Mouse (Mus musculus) spleen, adult 2 months (tissue): ENCODE measurements around the gene Nck2. TPM values are rescaled to one million over a fixed set of nuclear protein-coding genes. Genes with fewer than 3 reads are reported as not detected.

Experiments used
- DNase-seq, 2 experiments: peaks; one replicate each; pipeline versions ENCODE4 v3.0.0 to v3.0.0-alpha.2; 2012 to 2021; ENCODE audit warnings: low spot score in 2 of 2, low read depth in 1 of 2
- H3K27ac ChIP-seq: fragments of 200-500 bp; 2 replicates; pipeline ENCODE4 v1.5.1; 2012; ENCODE audit warnings: low read length, inconsistent platforms; ENCODE audit not compliant: insufficient read depth
- H3K27me3 ChIP-seq: fragments of 200-500 bp; 2 replicates; pipeline ENCODE4 v1.6.1; 2012; ENCODE audit warnings: mild to moderate bottlenecking, moderate library complexity, low read length, inconsistent platforms; ENCODE audit not compliant: control insufficient read depth, insufficient read depth
- H3K36me3 ChIP-seq: fragments of 200-500 bp; 2 replicates; pipeline ENCODE4 v1.6.1; 2012; ENCODE audit warnings: mild to moderate bottlenecking, low read length, inconsistent platforms; ENCODE audit not compliant: control insufficient read depth, insufficient read depth
- H3K4me1 ChIP-seq: fragments of 200-500 bp; 2 replicates; pipeline ENCODE4 v1.6.1; 2011; ENCODE audit warnings: inconsistent platforms; ENCODE audit not compliant: control insufficient read depth, insufficient read depth, insufficient read length
- H3K4me3 ChIP-seq: fragments of 200-500 bp; 2 replicates; pipeline ENCODE4 v1.5.1; 2011; ENCODE audit warnings: mild to moderate bottlenecking, inconsistent platforms; ENCODE audit not compliant: insufficient read depth, insufficient read length; ENCODE audit errors: extremely low read depth
- CTCF ChIP-seq: fragments of 200-500 bp; IDR thresholded peaks from 2 replicates; pipeline ENCODE4 v1.5.1; 2011; ENCODE audit warnings: mild to moderate bottlenecking, inconsistent platforms; ENCODE audit not compliant: insufficient read depth, insufficient read length, insufficient replicate concordance; ENCODE audit errors: extremely low read depth
- POLR2A ChIP-seq: fragments of 200-500 bp; IDR thresholded peaks from 2 replicates; pipeline ENCODE4 v1.6.1; 2011; ENCODE audit warnings: low read depth, low read length, inconsistent platforms
- WGBS: fragments of 180-500 bp; shearing (Covaris S2); methylation state at CpG from one replicate; pipeline ENCODE4 v1.1.7; 2018; 5-methylcytosine and 5-hydroxymethylcytosine counted together
- polyA plus RNA-seq: library from polyadenylated mRNA; depleted of rRNA; stranded (reverse); fragments of >200 nt; gene quantifications from 2 replicates; pipeline ENCODE4 v1.2.3, GENCODE M21; 2012; rRNA removed

Nck2 gene
- polyA plus RNA-seq, 1 experiment, result 15.9 TPM

GRCm38 (mm10) chr1:43589910-43590309, 145.5 kb downstream of the Nck2 start:
- Histone ChIP-seq H3K27ac (no peak overlapping the region), H3K4me1 (peaks cover 3% of the 10 kb centered on the region), H3K4me3 (no peak overlapping the region), H3K27me3 (no peaks in the 10 kb centered on the region), H3K36me3 (no peaks in the 10 kb centered on the region)
- 79% methylated on average over 2 of the region's 2 CpGs for WGBS
- TF ChIP-seq CTCF (no peak), POLR2A (no peak)
- DNase-seq, result no peak

GRCm38 (mm10) chr1:43590727-43591126, 146.3 kb downstream of the Nck2 start:
- 82% methylated on average over 1 of the region's 1 CpGs for WGBS
- H3K27ac ChIP-seq, result no peak overlapping the region
- no peak for DNase-seq

GRCm38 (mm10) chr1:43593069-43593468, 148.7 kb downstream of the Nck2 start:
- no peaks in the 10 kb centered on the region for H3K36me3 ChIP-seq

More at GRCm38 (mm10) chr1:43590727-43591126, 146.3 kb downstream of the Nck2 start:
- Histone ChIP-seq H3K27me3 (no peaks in the 10 kb centered on the region), H3K36me3 (no peaks in the 10 kb centered on the region), H3K4me3 (no peak overlapping the region), H3K4me1 (peaks cover 3% of the 10 kb centered on the region)
- TF ChIP-seq CTCF, result no peak
- no peak for TF ChIP-seq POLR2A

GRCm38 (mm10) chr1:43594738-43595137, 150.4 kb downstream of the Nck2 start:
- no peaks in the 10 kb centered on the region for H3K27me3 ChIP-seq
- H3K4me3 ChIP-seq, result no peak overlapping the region
- no peak for DNase-seq
- H3K4me1 ChIP-seq, result peaks cover 3% of the 10 kb centered on the region
- no peaks in the 10 kb centered on the region for H3K36me3 ChIP-seq
- whole genome bisulfite sequencing, result 76% methylated on average over 4 of the region's 4 CpGs
- no peak for TF ChIP-seq POLR2A
- TF ChIP-seq CTCF, result no peak
- no peak overlapping the region for H3K27ac ChIP-seq

More at GRCm38 (mm10) chr1:43593069-43593468, 148.7 kb downstream of the Nck2 start:
- WGBS, result 47% methylated on average over 3 of the region's 3 CpGs
- DNase-seq, result peak; percentile 5
- H3K4me3 ChIP-seq, result no peak overlapping the region
- H3K27me3 ChIP-seq, result no peaks in the 10 kb centered on the region
- no peak for TF ChIP-seq POLR2A
- no peak for TF ChIP-seq CTCF
- peaks cover 3% of the 10 kb centered on the region for H3K4me1 ChIP-seq
- H3K27ac ChIP-seq, result no peak overlapping the region

GRCm38 (mm10) chr1:43597731-43598130, 153.4 kb downstream of the Nck2 start:
- no peak overlapping the region for H3K27ac ChIP-seq
- no peak for TF ChIP-seq CTCF
- no peak for TF ChIP-seq POLR2A
- H3K27me3 ChIP-seq, result no peaks in the 10 kb centered on the region

GRCm38 (mm10) chr1:43599483-43599882, 155.1 kb downstream of the Nck2 start:
- Histone ChIP-seq H3K27me3 (no peaks in the 10 kb centered on the region), H3K4me3 (no peak overlapping the region), H3K36me3 (no peaks in the 10 kb centered on the region), H3K4me1 (no peaks in the 10 kb centered on the region), H3K27ac (no peak overlapping the region)
- TF ChIP-seq CTCF, result no peak
- no peak for TF ChIP-seq POLR2A
- DNase-seq, result no peak

More at GRCm38 (mm10) chr1:43597731-43598130, 153.4 kb downstream of the Nck2 start:
- Histone ChIP-seq H3K4me1 (no peaks in the 10 kb centered on the region; the same call in 1 of the 2 replicates), H3K4me3 (no peak overlapping the region), H3K36me3 (no peaks in the 10 kb centered on the region)
- DNase-seq, result no peak

GRCm38 (mm10) chr1:43601054-43601453, 156.7 kb downstream of the Nck2 start:
- TF ChIP-seq CTCF, result no peak
- TF ChIP-seq POLR2A, result no peak
- no peak for DNase-seq
- Histone ChIP-seq H3K27me3 (no peaks in the 10 kb centered on the region), H3K36me3 (no peaks in the 10 kb centered on the region), H3K4me1 (no peaks in the 10 kb centered on the region), H3K27ac (no peak overlapping the region), H3K4me3 (no peak overlapping the region)
- WGBS, result 63% methylated on average over 8 of the region's 8 CpGs

- 80% methylated on average over 4 of the region's 4 CpGs for WGBS
- DNase-seq, result no peak
Measured at GRCm38 (mm10) chr1:43615948-43616347, 171.6 kb downstream of the Nck2 start.

More at GRCm38 (mm10) chr1:43615948-43616347, 171.6 kb downstream of the Nck2 start:
- Histone ChIP-seq H3K36me3 (no peaks in the 10 kb centered on the region), H3K27me3 (no peaks in the 10 kb centered on the region), H3K27ac (no peak overlapping the region), H3K4me3 (no peak overlapping the region), H3K4me1 (no peaks in the 10 kb centered on the region)
- TF ChIP-seq CTCF, result no peak
- TF ChIP-seq POLR2A, result no peak

Other genes with a start within 250 kb of the Nck2 start
- gene Fhl2, start 247.6 kb upstream of the Nck2 start, polyA plus RNA-seq, result 1.5 and 1.8 TPM in 2 replicates